Mouse (Mus musculus): Measurements from ENCODE around the gene Tenm4. TPM values are rescaled to one million over a fixed set of nuclear protein-coding genes. Genes with fewer than 3 reads are reported as not detected.

Tenm4 gene
- total RNA-seq, 2 experiments from 2014 or later = under 0.01 TPM; not detected in 1

DNA sequence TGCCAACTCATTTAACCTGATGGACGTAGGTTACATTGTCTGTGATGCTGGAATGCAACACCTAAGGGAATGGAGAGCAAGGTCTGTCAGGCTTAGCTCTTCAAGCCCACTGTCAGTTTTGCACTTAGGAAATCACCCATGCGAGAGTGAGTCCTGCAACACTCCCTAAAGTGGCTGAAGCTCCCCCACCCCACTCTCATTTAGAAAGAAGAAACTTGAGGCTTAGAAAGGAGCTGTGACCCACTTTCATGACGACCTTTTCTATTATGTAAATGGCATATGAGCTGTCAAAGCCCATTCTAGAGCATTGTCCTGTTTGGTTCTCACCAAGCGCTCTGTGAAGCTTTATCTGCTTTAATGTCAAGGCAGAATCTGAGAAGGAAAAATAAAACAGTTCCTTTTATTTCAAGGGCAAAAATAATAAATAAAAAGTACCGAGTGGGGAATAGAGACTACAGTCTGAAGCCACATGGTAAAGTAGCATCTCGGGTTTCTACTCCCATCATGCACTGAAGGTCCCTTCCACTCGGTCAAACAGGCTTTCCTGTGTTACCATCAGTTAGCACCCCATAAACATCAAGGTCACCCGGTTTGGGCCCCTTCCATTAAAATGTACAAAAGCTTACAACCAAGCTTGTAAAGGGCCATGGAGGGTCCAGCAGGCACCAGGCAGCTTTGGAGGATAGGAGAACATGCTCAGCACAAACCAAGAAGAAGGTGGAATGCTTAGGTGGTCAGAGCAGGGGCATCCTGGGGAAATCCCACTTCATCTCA lies 621.6 kb downstream of the Tenm4 start:
- no peak for ATAC-seq (ENCODE audit: poor library complexity, severe bottlenecking)

DNA sequence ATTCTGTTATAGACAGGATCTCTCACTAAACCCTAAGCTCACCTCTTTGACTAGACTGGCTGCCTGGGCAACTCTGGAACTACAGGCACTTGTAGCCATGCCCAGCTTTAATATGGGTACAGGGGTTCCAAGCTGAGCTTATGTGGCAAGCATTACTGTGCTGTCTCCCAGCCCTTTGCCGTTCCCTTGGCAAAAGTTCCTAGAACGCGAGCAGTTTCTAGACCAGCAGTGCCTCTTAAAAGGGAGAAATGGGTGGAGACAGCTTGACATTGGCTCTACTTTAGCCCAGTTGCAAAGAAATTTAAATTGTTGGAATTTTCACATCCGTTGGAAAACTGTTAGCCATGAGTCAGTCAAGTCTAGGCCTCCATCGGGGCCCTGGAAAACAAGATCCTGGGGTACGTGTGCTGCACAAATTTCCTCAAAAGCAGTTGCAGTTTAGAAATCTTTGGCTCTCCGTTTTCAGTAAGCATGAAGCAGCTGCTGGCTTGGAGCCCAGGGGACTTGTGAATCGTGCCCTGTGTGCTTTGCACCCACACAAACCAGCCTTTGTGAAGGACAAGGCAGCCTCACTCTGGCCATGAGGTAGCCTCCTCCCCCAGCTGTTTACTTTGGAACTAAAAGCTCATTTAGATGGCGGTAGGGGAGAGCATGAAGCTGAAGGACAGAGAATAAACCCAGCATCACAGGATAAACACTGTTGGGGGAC lies 625.1 kb downstream of the Tenm4 start:
- no peak for ATAC-seq (ENCODE audit: poor library complexity, severe bottlenecking)

DNA sequence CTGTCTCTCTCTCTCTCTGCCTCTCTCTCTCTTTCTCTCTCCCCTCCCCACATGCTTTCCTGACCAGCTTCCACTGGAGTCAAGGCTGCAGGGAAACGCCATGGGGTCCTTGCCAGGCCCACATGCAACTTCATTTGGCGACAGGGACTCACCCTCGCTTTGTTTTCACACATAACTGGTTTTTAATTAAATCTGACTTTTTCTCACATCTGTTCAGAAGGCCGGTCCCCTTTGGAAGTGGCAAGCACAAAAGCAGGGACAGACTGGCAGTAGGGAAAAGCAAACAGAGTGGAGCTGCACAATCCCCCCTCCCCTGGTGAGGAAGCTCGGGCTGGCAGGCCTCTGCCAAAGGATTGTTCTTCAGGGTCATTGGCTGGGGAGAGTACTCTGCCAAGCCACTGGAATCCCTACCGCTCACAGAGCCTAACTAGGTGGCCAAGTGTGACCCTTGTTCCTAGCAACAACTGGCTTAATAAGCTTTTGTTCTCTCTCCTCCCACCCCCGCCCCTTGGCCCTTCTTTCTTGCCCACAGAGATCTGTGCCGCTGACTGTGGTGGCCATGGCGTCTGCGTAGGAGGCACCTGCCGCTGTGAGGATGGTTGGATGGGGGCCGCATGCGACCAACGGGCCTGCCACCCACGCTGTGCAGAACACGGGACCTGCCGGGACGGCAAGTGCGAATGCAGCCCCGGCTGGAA lies 625.9 kb downstream of the Tenm4 start:
- ATAC-seq (ENCODE audit: poor library complexity, severe bottlenecking) = no peak

DNA sequence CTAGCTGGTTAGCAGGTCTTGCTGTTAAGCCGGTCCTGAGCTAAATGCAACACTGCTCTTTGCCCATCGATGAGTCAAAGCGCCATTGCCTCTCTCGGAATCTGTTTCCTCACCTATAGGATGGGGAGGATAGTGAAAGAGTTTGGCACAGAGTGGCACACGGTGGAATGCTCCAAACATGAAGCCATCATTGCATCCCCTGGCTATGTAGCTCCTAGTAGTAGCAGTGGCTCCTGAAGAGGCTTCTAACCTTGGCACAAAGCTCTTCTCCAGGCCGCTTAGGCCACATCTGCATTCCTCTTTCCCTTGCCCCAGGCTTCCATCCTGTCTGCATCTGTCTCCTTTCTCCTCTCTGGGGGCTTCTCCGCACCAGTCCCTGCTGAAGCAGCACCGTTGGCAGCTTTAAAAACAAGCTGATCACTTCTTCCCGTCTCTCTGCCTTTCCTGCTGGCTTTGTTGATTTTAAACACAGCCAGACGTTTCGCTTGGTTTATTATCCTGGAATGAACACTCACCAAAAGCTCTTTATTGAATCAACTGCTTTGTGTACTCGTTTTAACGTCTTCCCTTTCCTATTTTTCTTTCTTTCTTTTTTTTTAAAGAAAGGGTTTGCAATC lies 626.8 kb downstream of the Tenm4 start:
- no peak for ATAC-seq (ENCODE audit: poor library complexity, severe bottlenecking)

DNA sequence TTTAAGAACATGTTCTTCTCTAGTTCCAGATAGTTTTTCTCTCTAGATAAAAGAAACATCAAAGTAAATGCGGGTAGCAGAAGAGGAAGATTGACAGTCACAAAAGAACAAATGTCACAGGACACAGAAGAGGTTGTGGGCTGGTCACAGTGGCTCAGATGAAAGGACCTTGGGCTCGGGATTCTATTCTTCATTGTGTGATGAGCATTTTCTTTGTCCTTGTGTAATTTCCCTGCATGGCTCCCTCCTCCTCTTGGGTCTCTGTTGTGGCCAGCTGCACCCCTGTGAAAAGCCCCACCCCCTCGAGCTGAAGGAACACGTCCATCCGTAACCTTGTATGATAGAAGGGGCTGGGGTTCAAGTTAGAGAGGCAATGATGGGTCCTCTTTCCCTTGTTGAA lies 628.8 kb downstream of the Tenm4 start:
- no peak for ATAC-seq (ENCODE audit: poor library complexity, severe bottlenecking)

DNA sequence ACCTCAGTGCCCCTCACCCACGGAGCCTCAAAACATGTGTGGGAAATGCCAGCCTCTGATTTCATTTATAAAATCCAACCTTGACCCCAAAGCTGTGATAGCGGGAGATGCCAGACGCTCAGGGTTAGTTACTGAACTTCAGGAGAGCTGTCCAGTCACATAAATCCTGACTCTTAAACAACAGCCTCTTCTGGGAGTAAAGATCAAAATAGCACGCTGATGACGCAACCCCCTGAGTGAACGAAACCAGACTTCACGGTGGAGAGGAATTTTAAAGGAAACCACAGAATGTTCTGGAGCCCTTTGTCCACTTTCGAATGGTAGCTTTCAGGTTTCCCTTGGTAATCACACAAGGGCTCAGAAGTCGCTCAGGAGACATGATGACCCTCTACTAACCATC lies 630.3 kb downstream of the Tenm4 start:
- peak; percentile 43 for ATAC-seq (ENCODE audit: poor library complexity, severe bottlenecking)

DNA sequence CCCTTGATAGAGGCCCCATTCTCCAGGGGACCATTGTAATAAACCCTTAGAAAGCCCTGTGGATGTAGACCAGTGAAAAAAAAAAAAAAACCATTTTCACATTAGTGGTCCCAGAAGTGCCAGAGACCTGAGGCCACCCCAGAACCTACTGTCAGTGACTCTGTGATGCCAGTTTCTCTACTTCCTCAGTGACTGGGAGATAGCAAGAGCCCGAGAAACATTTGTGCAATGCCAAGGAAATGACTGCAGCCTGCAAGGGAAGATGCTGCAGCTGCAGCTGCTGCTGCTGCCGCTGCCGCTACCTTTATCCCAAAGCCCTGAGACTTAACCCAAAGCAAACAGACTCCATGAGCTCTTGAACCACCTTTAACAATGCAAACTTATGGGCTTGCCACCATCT lies 631.2 kb downstream of the Tenm4 start:
- ATAC-seq (ENCODE audit: poor library complexity, severe bottlenecking) = peak; percentile 55

DNA sequence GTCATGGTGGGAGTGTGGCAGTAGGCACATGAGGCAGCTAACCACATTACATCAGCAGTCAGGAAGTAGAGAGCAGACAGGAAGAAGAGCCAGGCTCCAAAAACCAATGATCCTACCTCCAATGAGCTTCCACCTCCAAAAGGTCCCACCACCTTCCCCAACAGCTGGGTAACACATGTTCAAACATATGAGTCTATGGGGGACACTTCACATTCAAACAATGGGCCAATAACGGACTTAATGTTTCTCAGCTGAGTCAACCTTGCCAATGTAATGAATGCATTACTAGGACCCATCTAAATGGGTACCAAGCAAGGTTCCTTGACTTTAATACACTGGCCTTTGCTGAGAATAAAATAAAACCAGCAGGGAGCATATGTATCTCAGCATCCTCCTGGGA lies 635.5 kb downstream of the Tenm4 start:
- no peak for ATAC-seq (ENCODE audit: poor library complexity, severe bottlenecking)

DNA sequence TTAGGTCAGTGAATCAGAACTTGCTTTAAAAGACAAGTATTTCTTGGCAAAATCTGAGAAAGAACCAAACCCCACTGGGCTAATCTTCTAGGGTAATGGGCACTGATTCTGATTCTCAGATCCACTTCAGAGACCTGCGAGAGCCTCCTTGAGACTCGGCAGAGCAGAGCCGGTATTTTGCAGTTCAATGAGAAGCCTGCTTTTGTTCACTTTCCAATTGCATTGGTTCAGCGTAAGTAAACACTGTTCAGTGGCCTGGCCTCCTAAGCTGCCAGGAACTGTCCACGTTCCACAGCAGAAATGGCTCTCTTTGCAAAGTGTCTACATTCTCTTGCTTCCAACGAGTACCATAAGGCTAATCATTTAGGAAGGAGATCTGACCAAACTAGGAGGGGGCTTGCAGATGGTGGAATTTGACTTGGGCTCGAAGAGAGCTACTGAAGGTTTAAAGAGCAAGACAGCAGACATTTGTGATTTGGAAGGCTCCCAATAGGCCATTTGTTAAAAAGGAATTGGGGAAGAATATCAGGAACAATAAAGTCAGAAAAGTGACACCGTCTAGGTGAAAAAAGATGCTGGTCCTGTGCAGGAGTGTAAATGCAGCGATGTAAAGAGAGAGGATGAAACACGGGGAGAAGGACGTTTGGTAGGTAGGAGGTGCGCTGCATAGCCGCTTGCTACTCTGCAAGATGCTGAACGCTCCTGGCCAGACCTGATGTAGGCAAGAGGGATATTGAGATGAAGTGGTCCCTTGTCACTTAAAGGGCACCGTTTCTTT lies 636.4 kb downstream of the Tenm4 start:
- no peak for ATAC-seq (ENCODE audit: poor library complexity, severe bottlenecking)

DNA sequence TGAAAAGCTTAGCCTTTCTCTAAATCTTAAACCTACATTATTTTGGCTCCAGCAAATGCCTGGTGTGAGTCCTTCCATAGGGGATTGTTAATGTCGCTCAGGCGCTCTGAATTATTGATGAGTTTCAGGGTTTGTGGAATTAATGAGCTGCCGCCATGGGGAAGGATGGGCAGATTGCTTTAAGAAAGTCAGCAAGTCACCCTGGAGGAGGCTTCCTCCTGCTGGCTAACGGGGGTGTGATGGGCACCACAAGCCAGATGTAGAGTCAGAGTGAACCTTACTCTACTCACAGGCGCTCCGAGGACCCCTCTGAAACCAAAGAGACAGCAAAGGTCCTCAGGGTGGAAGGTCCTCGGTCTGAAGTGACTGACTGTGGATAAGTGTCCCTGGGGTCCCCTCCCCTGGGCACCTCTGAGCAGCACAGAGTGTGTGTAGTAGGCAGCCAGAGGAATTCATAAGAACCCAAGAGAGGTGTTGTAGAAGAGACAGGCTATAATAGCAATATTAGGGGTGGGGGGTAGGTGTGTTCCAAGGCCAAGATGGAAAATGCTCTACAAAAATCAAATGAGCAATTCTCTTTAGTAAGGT lies 637.1 kb downstream of the Tenm4 start:
- no peak for ATAC-seq (ENCODE audit: poor library complexity, severe bottlenecking)

DNA sequence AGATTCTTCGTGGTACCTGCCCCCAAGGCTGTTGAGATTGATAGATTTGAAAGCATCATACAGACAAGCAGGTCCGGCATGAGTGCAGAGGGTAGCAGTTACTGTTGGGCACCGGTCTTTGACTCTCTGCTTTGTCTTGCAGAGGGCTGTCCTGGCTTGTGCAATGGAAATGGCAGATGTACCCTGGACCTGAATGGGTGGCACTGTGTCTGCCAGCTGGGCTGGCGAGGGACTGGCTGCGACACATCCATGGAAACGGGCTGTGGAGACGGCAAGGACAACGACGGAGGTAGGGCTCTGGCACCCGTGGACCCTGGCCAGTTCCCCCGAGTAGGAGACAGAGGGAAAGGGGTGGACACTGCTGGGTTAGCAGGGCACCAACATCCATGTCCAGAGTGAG lies 640.6 kb downstream of the Tenm4 start:
- no peak for ATAC-seq (ENCODE audit: poor library complexity, severe bottlenecking)

DNA sequence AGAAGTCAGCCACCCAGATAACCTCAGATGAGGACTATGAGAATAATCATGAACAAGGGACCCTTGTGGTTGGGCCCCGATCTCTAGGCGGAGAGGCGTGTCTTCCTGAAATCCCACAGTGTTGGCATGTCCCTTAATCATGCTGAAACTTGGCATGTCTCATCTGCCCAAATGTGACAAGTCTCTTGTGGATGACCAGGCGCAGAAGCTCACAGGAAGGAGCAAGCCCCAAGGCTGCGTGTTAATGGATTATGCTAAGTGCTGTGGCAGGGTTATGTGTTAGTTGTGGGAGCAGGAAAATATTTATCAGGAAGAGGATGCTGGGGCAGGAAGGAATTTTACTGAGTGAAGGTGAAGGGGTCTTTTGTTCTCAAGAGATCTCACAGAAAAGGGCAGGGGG lies 642.0 kb downstream of the Tenm4 start:
- ATAC-seq (ENCODE audit: poor library complexity, severe bottlenecking) = no peak

DNA sequence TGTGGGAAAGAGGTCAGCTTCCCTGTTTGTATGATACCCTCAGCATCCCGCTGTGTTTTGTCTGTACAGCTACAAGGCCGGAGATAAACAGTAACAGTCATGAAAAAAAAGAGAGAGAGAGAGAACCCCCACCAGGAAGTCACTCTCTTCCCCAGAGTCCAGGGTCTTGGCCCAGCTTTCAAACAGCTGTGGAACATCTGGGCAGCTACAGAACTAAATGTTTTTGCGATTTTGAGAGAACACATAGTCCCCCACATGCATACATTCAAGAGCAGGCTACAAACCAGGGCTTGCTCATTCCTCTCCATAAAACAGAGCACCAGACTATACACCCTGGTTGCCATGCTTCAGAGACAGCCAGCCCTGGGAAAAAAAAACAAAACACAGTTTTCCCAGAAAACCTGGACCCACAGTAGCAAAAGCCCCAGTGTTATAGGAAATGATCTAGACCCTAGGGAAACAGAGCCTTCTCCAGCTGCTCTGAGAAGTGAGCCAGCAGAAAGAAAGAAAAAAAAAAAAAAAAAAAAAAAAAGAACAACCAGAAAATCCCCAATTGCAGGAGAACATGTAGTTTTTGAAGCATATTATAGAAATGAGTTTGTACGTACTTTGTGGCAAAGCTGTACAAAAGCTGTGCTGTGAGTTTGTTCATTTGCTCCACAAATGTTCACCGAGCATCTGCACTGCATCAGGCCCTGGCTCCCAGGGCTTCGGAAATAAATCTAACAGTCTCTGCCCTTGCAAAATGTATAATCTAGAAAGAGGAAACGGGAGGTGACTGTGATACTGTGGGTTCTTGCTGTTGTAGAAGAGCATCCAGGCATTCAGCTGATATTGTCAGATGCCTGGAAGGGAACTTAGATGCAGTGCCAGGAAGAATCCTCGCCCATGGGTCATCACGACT lies 642.7 kb downstream of the Tenm4 start:
- ATAC-seq (ENCODE audit: poor library complexity, severe bottlenecking) = peak; percentile 39; the same call in 1 of the 2 replicates

DNA sequence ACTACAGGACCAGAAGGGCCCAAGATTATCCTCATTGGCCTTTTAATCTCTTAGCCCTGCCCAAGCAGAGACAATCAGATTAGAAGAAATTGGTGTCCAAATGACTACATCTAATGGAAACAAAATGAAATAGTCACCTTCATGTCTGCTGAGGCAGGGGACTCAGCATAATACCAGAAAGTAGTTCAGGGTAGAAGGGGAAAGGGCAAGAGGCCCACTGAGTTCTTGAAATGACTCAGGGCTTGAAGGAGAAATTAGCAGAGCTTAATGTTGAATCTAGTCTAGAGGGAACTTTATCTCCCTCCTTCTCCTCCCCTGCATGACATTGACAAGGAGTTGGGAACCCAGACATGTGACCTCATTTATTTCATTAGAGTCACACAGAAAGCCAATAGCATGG lies 643.5 kb downstream of the Tenm4 start:
- ATAC-seq (ENCODE audit: poor library complexity, severe bottlenecking) = no peak

DNA sequence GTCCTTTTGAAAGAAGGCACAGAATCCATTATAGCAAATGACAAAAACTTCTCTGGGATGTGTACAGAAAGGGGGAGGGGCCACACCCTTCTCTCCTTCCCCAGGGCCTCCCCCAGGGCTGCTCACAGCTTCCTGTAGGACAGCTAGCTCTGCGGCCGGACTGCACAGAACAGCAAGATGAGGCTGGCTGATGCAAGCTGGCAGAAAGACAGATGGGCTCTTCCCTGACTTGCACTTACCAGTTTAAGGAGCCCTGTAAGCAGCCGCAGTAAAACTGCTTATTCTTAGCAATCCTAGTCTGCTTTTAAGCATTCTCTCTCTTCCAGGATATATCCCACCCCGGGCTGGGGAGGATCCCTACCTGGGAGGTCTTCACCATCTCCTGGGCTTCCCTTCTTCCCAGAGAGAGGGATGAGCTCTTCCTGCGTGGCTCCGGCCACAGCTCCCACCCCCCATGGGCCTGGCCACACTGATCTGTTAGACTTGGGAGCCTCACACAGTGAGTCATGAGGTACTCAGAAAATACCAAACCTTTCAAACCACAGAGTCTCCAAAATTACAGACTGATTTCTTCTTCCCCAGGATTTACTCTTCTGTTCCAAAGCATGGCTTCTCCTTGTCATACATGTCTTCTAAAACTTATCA lies 646.1 kb downstream of the Tenm4 start:
- ATAC-seq (ENCODE audit: poor library complexity, severe bottlenecking) = no peak

DNA sequence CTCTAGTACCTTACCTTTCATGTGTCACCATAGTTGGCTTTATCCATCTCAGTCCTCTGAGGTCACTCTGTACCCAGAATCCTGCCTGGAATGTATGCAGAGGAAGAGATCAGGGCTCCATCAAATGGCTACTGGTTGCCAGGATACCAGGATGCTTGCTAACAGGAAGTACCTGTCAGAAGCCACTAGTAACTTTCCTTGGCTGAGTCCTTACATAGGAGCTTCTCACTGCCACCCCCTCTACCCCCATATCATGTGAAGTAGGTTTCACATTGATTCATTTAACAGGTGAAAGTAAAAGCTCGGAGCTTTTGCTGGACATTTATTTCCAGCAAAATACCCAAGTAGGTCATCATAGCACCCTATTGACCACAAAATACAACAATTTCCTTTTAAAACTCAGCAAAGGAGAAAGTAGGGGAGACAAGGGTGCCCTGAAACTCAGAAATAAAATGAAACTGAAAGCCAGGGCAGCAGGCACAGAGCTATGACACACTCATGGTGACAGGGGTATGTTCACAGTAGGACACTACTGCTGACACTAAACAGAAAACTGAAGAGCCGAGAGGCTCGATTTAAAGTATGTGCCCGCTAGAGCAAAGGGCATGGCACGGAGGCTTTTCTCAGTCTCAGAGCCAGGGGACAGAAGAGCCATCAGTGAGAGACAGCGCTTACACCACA lies 647.3 kb downstream of the Tenm4 start:
- no peak for ATAC-seq (ENCODE audit: poor library complexity, severe bottlenecking)

DNA sequence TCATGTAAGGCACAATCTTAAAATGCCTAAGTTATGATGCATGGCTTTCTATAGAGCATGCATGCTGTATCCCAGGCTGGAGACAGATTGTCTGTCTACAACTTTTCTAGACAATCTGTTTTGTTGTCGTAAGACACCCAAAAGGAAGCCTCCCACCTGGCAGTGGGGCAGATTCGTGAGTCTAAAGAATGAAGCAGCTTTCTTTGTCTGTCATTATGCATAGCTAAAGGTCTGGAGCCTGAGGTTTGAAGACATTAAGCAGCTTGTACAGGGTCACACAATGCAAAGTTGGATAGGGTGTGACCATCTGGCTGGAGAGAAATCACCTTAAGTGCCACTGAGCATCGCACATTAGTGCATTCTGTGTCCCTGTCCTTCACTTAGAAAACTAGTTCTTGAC lies 648.5 kb downstream of the Tenm4 start:
- no peak for ATAC-seq (ENCODE audit: poor library complexity, severe bottlenecking)

DNA sequence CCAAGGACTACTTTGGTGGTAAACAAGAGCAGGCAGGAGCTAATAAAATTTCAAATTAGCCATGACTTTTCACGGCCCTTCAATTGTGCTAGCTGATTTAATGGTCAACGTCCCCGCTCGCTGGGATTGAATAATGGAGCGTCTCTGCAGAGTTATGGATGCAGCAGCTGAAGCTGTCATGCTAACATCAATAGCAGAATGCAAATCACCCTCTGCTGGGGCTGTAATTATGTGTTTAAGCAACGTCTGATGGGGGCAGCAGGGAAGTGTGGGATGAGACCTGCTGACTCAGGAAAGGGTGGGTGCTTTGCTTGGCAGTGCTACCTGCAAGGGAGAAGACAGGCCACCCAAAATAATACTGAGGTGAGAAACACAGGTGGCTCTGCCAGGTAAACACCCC lies 649.3 kb downstream of the Tenm4 start:
- ATAC-seq (ENCODE audit: poor library complexity, severe bottlenecking) = no peak

All from megakaryocyte, adult 5-6 weeks (primary cell).